Mouse (Mus musculus) lung, postnatal 0 days (tissue): ENCODE results near the gene Bcl2l12.

Source experiments
- CTCF ChIP-seq: IDR thresholded peaks from 2 replicates; pipeline ENCODE4 v1.5.1; 2016; ENCODE audit warnings: antibody characterized with exemption, mild to moderate bottlenecking
- EP300 ChIP-seq: IDR thresholded peaks from 2 replicates; pipeline ENCODE4 v1.6.1; 2016; ENCODE audit warnings: antibody characterized with exemption, mild to moderate bottlenecking, control low read depth

DNA sequence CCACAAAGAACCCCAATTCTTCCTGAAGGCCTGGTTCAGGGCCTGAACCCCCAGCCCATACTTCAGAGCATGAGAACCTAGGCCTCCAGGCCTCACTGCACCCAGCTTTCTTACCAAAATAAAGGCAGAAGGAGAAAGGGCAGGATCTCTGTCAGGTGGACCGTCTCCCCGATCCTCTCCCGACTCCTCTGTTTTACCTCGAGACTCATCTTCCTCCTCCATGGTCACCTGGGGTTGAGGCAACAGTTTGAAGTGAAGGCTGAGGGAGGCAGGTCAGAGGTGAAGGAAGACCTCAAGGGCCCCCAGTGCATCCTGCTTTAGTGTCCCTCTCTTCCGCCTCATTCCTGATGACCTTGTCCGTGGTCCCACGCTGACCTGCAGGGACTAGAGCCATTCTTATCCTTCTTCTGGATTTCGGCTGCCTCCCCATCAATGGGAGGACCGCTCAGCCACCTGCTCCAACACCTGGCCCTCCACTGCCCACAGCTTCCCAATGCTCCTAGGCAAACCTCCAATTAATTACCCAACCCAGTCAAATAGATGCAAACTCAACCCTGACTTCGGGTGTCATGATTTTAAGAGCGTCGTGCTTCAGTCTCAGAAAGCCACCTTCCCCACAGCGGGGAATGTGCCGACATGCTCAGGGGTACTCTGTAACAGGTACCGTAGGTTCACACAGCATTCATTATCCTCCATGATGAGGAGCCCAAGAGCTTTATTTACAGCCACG, 15.0 kb upstream of the Bcl2l12 start:
- TF ChIP-seq CTCF (no peak), EP300 (no peak)
